Mouse (Mus musculus) stomach, embryonic 14.5 days (tissue): ENCODE data around the gene Plxnb3. TPM values are rescaled to one million over a fixed set of nuclear protein-coding genes. Genes with fewer than 3 reads are reported as not detected.

ENCODE experiments used
- polyA plus RNA-seq: library from polyadenylated mRNA; unstranded; fragments of >200 nt; fragmentation: Nextera tagmentation; extraction: Ambion mirVana; gene quantifications from 2 replicates; pipeline ENCODE4 v1.2.1, GENCODE M21; 2014

Plxnb3 gene
- polyA plus RNA-seq, 1 experiment from 2014 or later = 0.78 TPM

Other genes with a start within 250 kb of the Plxnb3 start
- gene Dusp9, start 117.7 kb upstream of the Plxnb3 start, polyA plus RNA-seq = 5.0 and 7.3 TPM in 2 replicates
- 27.0 and 27.7 TPM in 2 replicates for gene Pnck, start 97.0 kb upstream of the Plxnb3 start, polyA plus RNA-seq
- 11.0 and 12.2 TPM in 2 replicates for gene Slc6a8, start 83.9 kb upstream of the Plxnb3 start, polyA plus RNA-seq
- 254 and 260 TPM in 2 replicates for gene Bcap31, start 40.9 kb upstream of the Plxnb3 start, polyA plus RNA-seq
- gene Abcd1, start 40.5 kb upstream of the Plxnb3 start, polyA plus RNA-seq = 19.2 and 19.6 TPM in 2 replicates
- 2.3 and 2.7 TPM in 2 replicates for gene Srpk3, start 17.3 kb downstream of the Plxnb3 start, polyA plus RNA-seq
- gene Idh3g, start 29.8 kb downstream of the Plxnb3 start, polyA plus RNA-seq = 217 and 238 TPM in 2 replicates
- 227 and 236 TPM in 2 replicates for gene Ssr4, start 29.9 kb downstream of the Plxnb3 start, polyA plus RNA-seq
- gene Pdzd4, start 67.9 kb downstream of the Plxnb3 start, polyA plus RNA-seq = 1.6 and 1.9 TPM in 2 replicates
- gene Avpr2, start 135.0 kb downstream of the Plxnb3 start, polyA plus RNA-seq = not detected in 2 replicates
- gene L1cam, start 139.0 kb downstream of the Plxnb3 start, polyA plus RNA-seq = 12.1 and 13.5 TPM in 2 replicates
- gene Arhgap4, start 164.8 kb downstream of the Plxnb3 start, polyA plus RNA-seq = 3.0 and 3.2 TPM in 2 replicates
- 126 and 137 TPM in 2 replicates for gene Naa10, start 164.9 kb downstream of the Plxnb3 start, polyA plus RNA-seq
- gene Renbp, start 173.8 kb downstream of the Plxnb3 start, polyA plus RNA-seq = 38.6 and 43.9 TPM in 2 replicates
- 73.9 and 80.1 TPM in 2 replicates for gene Hcfc1, start 209.3 kb downstream of the Plxnb3 start, polyA plus RNA-seq